Mouse (Mus musculus) left cerebral cortex, adult 2 months (tissue): ENCODE data around the gene A930017K11Rik. TPM values are rescaled to one million over a fixed set of nuclear protein-coding genes. Genes with fewer than 3 reads are reported as not detected.

ENCODE experiments used
- DNase-seq, 2 experiments: peaks; one replicate each; pipeline ENCODE4 v3.0.0; 2021 to 2022; ENCODE audit warnings: low spot score in 2 of 2, mixed read lengths in 1 of 2; ENCODE audit errors: extremely low spot score in 1 of 2
- H3K27ac ChIP-seq: fragments of 200-600 bp; 2 replicates; pipeline ENCODE4 v1.8.1; 2022
- H3K4me3 ChIP-seq: fragments of 200-600 bp; 2 replicates; pipeline ENCODE4 v1.8.1; 2022
- CTCF ChIP-seq: fragments of 200-600 bp; IDR thresholded peaks from 2 replicates; pipeline ENCODE4 v1.8.1; 2022; ENCODE audit warnings: antibody characterized with exemption, mild to moderate bottlenecking, moderate library complexity
- intact Hi-C: fragments of 180-260 bp; cut with DNase I; formaldehyde crosslinking; loops from one replicate; pipeline ENCODE4 v1.15.1; 2025
- total RNA-seq, 2 experiments: library from RNA; stranded (reverse); gene quantifications; 2 replicates each; pipeline ENCODE4 v1.2.3; 2021

A930017K11Rik gene
- total RNA-seq, 2 experiments from 2014 or later: 0.26 to 0.27 TPM

- no peak for DNase-seq
- TF ChIP-seq CTCF: no peak
- Histone ChIP-seq H3K27ac (no peak within 1 kb of the TSS), H3K4me3 (no peak within 1 kb of the TSS)
- intact Hi-C loops: loop anchor here (5.0 kb wide), 1 partner anchor 47 kb away; no protein-coding TSS in a partner anchor
These were observed 7.8 kb downstream of the A930017K11Rik start, which contains the start of the genes Pigq and Nhlrc4 for GRCm38 (mm10) chr17:25944366-25945163. Gene Pigq (minus strand): TSS chr17:25944936. Gene Nhlrc4 (minus strand): TSS chr17:25944961.

DNA sequence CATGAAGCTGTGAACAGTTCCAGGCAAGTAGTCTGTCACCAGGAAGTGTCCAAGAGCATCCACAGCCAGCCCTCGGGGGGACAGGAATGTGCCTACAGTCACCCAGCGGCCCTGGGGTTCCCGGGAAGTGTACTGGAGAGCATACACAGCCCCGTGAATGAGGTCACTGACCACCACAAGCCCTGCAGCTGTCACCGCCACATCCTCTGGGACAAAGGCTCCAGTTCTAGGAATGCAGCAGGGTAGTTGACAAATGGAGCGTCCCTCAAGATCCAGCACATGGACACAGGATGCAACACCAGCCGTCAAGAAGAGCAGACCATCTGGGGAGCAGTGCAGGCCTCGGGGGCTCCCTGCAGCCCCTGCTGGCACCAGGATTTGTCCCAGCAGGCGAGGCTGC lies 8.6 kb downstream of the A930017K11Rik start:
- Histone ChIP-seq H3K27ac (no peak overlapping the region), H3K4me3 (no peak overlapping the region)
- TF ChIP-seq CTCF: no peak
- DNase-seq: no peak
- intact Hi-C loops: loop anchor here (2.0 to 5.0 kb wide), 2 partner anchors 41 to 46 kb away; partner anchors contain the start of gene Capn15

DNA sequence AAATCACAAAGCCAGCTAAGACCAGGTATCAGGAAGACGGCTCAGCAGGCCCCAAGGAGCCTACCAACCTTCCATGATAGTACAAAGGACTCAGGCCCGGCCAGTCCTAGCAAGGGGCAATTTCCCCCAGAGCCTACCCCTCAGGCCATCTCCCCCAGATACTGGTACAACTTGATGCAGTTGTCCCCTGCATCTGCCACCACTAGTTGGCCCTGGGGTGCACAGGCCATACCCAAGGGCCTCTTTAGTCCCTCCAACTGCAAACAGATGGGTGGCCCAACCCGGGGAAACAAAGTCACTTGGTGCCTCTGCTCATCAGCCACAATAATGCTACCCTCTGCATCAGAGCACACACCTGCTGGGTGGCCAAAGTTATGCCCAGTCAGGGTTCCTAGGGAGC lies 9.1 kb downstream of the A930017K11Rik start:
- Histone ChIP-seq H3K4me3 (no peak overlapping the region), H3K27ac (no peak overlapping the region)
- DNase-seq: no peak
- intact Hi-C loops: loop anchor here (2.0 to 5.0 kb wide), 2 partner anchors 42 to 46 kb away; partner anchors contain the start of gene Capn15
- TF ChIP-seq CTCF: no peak

DNA sequence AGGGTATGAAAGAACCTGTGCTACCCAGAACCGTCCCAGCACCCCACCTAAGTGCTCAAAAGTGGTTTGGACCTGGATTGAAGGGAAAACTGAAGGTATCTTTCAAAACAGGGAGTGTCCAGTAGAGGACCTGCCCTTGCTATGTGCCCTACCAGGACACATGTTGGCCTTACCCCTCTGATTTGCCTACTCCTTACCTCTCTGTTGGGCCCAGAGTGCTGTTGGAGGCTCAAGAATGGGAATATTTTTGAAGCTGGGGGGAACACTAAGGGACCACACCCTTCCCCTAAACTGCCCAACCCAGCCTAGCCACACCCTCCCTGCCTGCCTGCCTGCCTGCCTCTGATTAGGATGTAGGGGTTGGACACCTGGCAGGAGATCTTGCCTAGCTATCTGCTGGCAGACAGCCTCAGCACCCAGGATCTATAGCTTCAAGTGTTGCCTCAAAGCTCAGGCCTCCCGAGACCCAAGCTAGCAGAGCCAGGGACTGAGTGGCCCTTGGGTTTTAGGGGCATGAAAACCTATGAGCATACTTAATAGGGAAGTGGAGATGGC lies 9.7 kb downstream of the A930017K11Rik start:
- H3K4me3 ChIP-seq: no peak overlapping the region
- no peak overlapping the region for H3K27ac ChIP-seq
- intact Hi-C loops: loop anchor here (2.0 to 5.0 kb wide), 2 partner anchors 42 to 45 kb away; partner anchors contain the start of gene Capn15
- no peak for TF ChIP-seq CTCF
- no peak for DNase-seq

DNA sequence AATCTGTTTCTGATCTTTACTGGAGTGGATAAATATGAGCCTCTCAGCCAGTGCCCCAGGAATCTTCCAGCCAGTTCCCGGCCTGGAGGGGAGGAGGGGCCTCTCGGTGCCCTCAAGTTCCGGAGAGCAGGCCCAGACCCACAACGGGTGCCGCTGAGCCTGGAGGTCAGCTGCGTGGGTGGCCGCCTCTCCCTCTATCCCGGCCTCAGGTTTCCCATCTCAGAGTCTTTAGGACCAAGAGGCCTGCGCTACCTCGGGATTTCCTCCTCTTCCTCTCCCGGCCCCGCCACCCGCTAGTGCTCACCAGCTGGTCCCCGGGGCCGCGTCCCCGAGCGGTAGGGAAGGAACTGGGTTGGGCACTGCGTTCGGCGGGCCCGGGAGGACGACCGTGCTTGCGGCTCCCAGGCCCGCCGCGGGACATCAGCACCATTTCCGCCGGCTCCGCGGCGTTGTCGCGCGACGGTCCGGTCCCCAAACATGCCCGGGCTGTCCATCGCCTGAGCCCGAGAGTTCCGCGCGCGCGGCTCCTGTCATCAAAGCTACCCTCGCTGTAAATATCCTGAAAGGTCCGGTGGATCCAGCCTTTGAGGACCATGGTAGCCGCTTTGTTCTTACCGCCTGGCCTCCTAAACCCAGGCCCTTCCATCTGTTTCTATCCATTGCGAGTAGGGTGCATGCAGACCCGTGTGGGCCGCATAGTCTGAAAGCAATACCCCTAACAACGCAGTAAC lies 10.7 kb downstream of the A930017K11Rik start:
- Histone ChIP-seq H3K27ac (peak overlapping the region; percentile 92), H3K4me3 (peak overlapping the region; percentile 67)
- intact Hi-C loops: loop anchor here (2.0 to 5.0 kb wide), 2 partner anchors 43 to 44 kb away; partner anchors contain the start of gene Capn15
- DNase-seq: peak; percentile 75 to 82
- no peak for TF ChIP-seq CTCF

DNA sequence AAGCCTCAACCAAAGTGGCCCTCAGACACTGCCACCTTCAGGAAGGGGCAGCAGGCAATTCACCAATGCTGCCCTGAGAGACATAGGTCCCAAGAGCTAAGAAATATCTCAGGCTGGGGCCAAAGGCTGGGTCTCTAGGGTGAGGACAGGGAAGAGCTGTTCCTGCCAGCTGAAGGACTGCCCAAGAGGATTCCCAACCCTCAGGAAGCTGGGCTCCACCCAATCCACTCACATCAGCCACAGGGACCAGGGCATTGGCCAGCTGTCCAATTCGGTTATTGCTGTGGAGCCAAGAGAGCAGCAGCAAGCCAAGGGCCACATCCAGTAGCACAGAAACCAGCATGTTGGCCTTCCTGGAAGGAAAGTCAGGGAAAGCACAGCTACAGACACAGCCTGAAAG lies 17.8 kb downstream of the A930017K11Rik start:
- no peak for TF ChIP-seq CTCF
- no peak for DNase-seq
- Histone ChIP-seq H3K4me3 (no peak overlapping the region), H3K27ac (no peak overlapping the region)
- intact Hi-C loops: no loop called here

GRCm38 (mm10) chr17:25925348-25925747 lies 27.0 kb downstream of the A930017K11Rik start:
- intact Hi-C loops: no loop called here

GRCm38 (mm10) chr17:25922120-25922519 lies 30.2 kb downstream of the A930017K11Rik start:
- H3K27ac ChIP-seq: peak overlapping the region; percentile 28; the same call in 1 of the 2 replicates
- intact Hi-C loops: no loop called here
- TF ChIP-seq CTCF: no peak
- DNase-seq: no peak
- H3K4me3 ChIP-seq: no peak overlapping the region

More at GRCm38 (mm10) chr17:25925348-25925747, 27.0 kb downstream of the A930017K11Rik start:
- Histone ChIP-seq H3K4me3 (no peak overlapping the region), H3K27ac (peak overlapping the region; percentile 76)
- peak in 1 of 2 experiments; percentile 41 for DNase-seq
- TF ChIP-seq CTCF: no peak

- intact Hi-C loops: loop anchor here (2.0 to 5.0 kb wide), 2 partner anchors 43 to 65 kb away; partner anchors contain the start of genes Capn15 and Mettl26
These were observed 32.4 kb downstream of the A930017K11Rik start for GRCm38 (mm10) chr17:25919786-25920642.

DNA sequence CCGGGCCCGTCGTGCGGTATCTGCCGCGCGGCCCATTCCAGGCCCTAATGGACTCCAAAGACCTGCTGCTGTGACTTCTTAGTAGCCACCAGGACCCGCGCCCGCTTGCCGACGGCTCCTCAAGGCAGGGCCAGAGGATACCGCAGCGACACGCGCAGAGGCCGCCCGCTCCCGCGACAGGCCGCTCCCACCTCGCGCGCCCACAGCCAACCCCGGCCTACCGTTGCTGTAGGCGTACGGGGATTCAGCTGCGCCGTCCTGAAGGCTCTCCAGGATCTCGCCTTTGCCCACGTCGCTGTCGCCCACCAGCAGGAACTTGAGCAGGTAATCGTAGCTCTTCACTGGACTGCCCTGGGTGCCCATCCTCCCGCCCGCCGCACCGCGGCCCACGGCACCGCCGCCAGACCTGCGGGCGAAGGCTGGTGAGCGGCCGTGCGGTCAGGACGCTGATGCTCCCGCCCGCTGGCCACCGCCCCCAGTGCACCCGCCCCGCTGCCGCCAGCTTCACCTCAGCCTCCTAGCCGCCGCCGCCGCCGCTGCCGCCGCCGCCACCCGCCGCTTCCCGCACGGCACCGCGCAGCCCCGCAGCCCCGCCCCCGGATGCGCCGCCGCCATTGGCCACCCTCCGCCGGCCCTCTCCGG lies 33.1 kb downstream of the A930017K11Rik start, which contains the start of gene Rab40c:
Rab40c (minus strand) TSS at position 584 of the 642 bp plus-strand sequence.
- no peak; the same call in 1 of the 2 replicates for TF ChIP-seq CTCF
- Histone ChIP-seq H3K4me3 (peak within 1 kb of the TSS; percentile 97), H3K27ac (peak within 1 kb of the TSS; percentile 94)
- intact Hi-C loops: loop anchor here (2.0 to 5.0 kb wide), 2 partner anchors 42 to 66 kb away; partner anchors contain the start of genes Capn15 and Mettl26
- no peak for DNase-seq

More at GRCm38 (mm10) chr17:25919786-25920642, 32.4 kb downstream of the A930017K11Rik start:
- H3K4me3 ChIP-seq: peak overlapping the region; percentile 73
- peak overlapping the region; percentile 89 for H3K27ac ChIP-seq
- DNase-seq: peak; percentile 100
- no peak for TF ChIP-seq CTCF
